Mouse (Mus musculus) intestine, embryonic 16.5 days (tissue): Measurements from ENCODE around the gene Nfkbia. TPM values are rescaled to one million over a fixed set of nuclear protein-coding genes. Genes with fewer than 3 reads are reported as not detected.

Experiments
- ATAC-seq: fragments of 200-750 bp; cut with Nextera tagmentation; 2 replicates; pipeline ENCODE4 v1.8.0; 2017; ENCODE audit warnings: moderate TSS enrichment, moderate library complexity
- H3K27ac ChIP-seq: fragments of 300-500 bp; sonication (generic); 2 replicates; pipeline ENCODE4 v1.5.1; 2014; ENCODE audit warnings: mild to moderate bottlenecking, low read length
- H3K27me3 ChIP-seq: fragments of 300-500 bp; sonication (generic); replicated peaks from 2 replicates; pipeline ENCODE4 v1.6.1; 2014; ENCODE audit warnings: low read length, control low read depth, mixed read lengths; ENCODE audit not compliant: control insufficient read depth, insufficient read depth
- H3K36me3 ChIP-seq: fragments of 300-500 bp; sonication (generic); 2 replicates; pipeline ENCODE4 v1.6.1; 2014; ENCODE audit warnings: low read length, control low read depth; ENCODE audit not compliant: control insufficient read depth, insufficient read depth
- H3K4me1 ChIP-seq: fragments of 300-500 bp; sonication (generic); 2 replicates; pipeline ENCODE4 v1.6.1; 2014; ENCODE audit warnings: low read length, control low read depth, mixed read lengths; ENCODE audit not compliant: control insufficient read depth, insufficient read depth
- H3K4me2 ChIP-seq: fragments of 300-500 bp; sonication (generic); 2 replicates; pipeline ENCODE4 v1.6.1; 2014; ENCODE audit warnings: low read depth, low read length, control low read depth
- H3K4me3 ChIP-seq: fragments of 300-500 bp; sonication (generic); 2 replicates; pipeline ENCODE4 v1.5.1; 2014; ENCODE audit warnings: mild to moderate bottlenecking, low read length
- H3K9ac ChIP-seq: fragments of 300-500 bp; sonication (generic); 2 replicates; pipeline ENCODE4 v1.6.1; 2014; ENCODE audit warnings: low read depth, low read length
- H3K9me3 ChIP-seq: fragments of 300-500 bp; sonication (generic); 2 replicates; pipeline ENCODE4 v1.6.1; 2016; ENCODE audit warnings: low read length, control low read depth; ENCODE audit not compliant: control insufficient read depth
- WGBS: fragments of 180-500 bp; shearing (Covaris S2); extraction: QIAGEN DNeasy Blood & Tissue Kit; methylation state at CpG from one replicate; pipeline ENCODE4 v1.1.7; 2014; 5-methylcytosine and 5-hydroxymethylcytosine counted together
- polyA plus RNA-seq: library from polyadenylated mRNA; unstranded; fragments of >200 nt; fragmentation: Nextera tagmentation; extraction: Ambion mirVana; gene quantifications from 2 replicates; pipeline ENCODE4 v1.2.1, GENCODE M21; 2015

Gene Nfkbia
- polyA plus RNA-seq, 1 experiment from 2014 or later, result 83.8 TPM

DNA sequence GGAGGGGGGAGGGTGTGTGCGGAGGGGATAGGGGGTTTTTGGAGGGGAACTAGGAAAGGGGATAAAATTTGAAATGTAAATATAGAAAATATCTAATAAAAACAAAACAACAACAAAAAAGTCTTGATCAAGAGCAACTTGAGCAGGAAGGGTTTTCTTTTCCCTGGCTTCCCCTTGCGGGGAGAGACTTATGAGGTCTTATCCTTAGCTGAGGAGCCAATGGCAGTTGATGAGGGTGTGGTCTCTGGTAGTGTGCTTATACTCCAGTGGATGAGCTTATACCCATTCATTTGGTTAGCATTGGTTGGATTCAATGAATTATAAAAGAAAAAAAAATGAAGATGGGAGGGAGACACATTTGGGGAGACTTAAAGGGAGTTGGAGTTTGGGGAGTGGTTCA is 43.4 kb downstream of the Nfkbia start:
- Histone ChIP-seq H3K4me1 (peaks cover 24% of the 10 kb centered on the region), H3K4me3 (no peak overlapping the region), H3K4me2 (no peak overlapping the region), H3K27ac (no peak overlapping the region), H3K9me3 (no peaks in the 10 kb centered on the region), H3K9ac (no peak overlapping the region), H3K36me3 (no peaks in the 10 kb centered on the region), H3K27me3 (no peaks in the 10 kb centered on the region)
- 94% methylated on average over 2 of the region's 2 CpGs for WGBS
- ATAC-seq, result no peak

DNA sequence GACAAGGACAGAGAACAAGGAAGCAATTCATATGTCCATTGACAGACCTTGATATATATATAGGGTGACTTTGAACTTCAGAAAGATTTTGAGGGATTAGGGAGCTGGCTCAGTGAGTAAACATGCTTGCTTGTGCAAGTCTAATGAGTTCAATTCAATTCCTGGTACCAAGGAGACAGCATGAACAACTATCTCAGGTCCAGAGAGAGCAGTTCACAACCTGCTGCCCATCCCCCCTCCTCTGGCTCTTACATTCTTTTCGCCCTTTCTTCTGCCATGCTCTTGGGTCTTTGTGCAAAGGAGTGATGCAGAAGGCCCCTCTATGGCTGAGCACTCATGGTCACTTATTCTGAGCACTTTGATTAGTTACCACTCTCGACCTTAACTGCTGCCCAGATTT is 44.0 kb downstream of the Nfkbia start:
- 81% methylated on average over 2 of the region's 2 CpGs for WGBS
- no peaks in the 10 kb centered on the region for H3K9me3 ChIP-seq
- H3K27ac ChIP-seq, result no peak overlapping the region
- peaks cover 28% of the 10 kb centered on the region for H3K4me1 ChIP-seq
- H3K27me3 ChIP-seq, result no peaks in the 10 kb centered on the region
- H3K36me3 ChIP-seq, result no peaks in the 10 kb centered on the region
- ATAC-seq, result no peak
- H3K4me2 ChIP-seq, result no peak overlapping the region
- no peak overlapping the region for H3K4me3 ChIP-seq
- no peak overlapping the region for H3K9ac ChIP-seq

GRCm38 (mm10) chr12:55447396-55447760 is 45.1 kb downstream of the Nfkbia start:
- WGBS, result 75% methylated on average over 11 of the region's 11 CpGs
- no peak overlapping the region for H3K4me3 ChIP-seq
- ATAC-seq, result no peak
- peak overlapping the region; percentile 90 for H3K27ac ChIP-seq
- H3K27me3 ChIP-seq, result no peaks in the 10 kb centered on the region
- H3K9ac ChIP-seq, result peak overlapping the region; percentile 23; the same call in 1 of the 2 replicates
- H3K36me3 ChIP-seq, result no peaks in the 10 kb centered on the region
- H3K4me2 ChIP-seq, result no peak overlapping the region
- H3K9me3 ChIP-seq, result no peaks in the 10 kb centered on the region
- H3K4me1 ChIP-seq, result peaks cover 38% of the 10 kb centered on the region

- Histone ChIP-seq H3K9me3 (no peaks in the 10 kb centered on the region), H3K27ac (peak overlapping the region; percentile 90), H3K36me3 (no peaks in the 10 kb centered on the region), H3K4me2 (no peak overlapping the region), H3K27me3 (no peaks in the 10 kb centered on the region), H3K4me3 (no peak overlapping the region), H3K9ac (peak overlapping the region; percentile 23), H3K4me1 (peaks cover 38% of the 10 kb centered on the region)
- peak; percentile 43 for ATAC-seq
- 32% methylated on average over 13 of the region's 13 CpGs for WGBS
These were observed 45.6 kb downstream of the Nfkbia start for GRCm38 (mm10) chr12:55446746-55447395.

- no peak for ATAC-seq
- peak overlapping the region; percentile 90 for H3K27ac ChIP-seq
- H3K4me3 ChIP-seq, result no peak overlapping the region
- no peak overlapping the region for H3K9ac ChIP-seq
- H3K27me3 ChIP-seq, result no peaks in the 10 kb centered on the region
- H3K4me1 ChIP-seq, result peaks cover 38% of the 10 kb centered on the region
- H3K36me3 ChIP-seq, result no peaks in the 10 kb centered on the region
- H3K4me2 ChIP-seq, result no peak overlapping the region
- WGBS, result 81% methylated on average over 4 of the region's 4 CpGs
- H3K9me3 ChIP-seq, result no peaks in the 10 kb centered on the region
These were observed 46.1 kb downstream of the Nfkbia start for GRCm38 (mm10) chr12:55446366-55446745.

DNA sequence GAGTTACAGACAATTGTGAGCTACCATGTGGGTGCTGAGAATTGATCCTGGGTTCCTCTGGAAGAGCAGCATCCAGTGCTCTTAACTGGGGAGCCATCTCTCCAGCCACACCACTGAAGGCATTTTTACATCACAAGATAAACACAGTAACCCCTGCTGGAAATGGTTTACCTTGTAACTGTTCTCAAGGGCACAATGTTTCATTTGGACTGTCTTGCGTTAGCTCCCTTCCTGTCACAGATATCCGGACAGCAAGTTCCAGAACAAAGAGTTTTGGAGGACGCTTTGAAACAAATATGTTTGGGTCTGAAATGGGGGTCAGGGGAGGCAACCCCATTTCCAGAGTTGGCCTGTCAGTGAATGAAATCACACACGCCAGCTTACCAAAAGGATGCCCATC is 46.9 kb downstream of the Nfkbia start:
- ATAC-seq, result no peak
- 80% methylated on average over 4 of the region's 4 CpGs for WGBS
- no peak overlapping the region for H3K27ac ChIP-seq

DNA sequence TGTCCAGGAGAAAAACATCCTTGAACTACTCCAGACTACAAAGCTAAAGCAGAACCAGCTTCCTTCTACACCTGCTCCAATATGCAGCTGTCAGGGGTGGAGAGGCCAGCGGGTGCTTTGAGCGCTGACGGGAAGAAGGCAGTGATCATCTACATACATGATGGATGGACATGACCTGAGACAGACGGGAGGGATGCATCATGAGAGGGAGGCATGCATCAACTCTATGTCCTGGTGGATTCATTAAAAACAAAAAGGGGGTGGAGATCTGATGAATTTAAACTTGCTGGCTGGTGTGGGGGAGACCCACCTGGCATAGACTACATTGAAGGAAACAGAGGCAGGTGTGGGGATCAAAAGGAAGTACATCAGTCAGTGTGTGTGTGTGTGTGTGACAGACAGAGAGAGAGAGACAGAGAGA is 48.4 kb downstream of the Nfkbia start:
- Histone ChIP-seq H3K4me3 (no peak overlapping the region), H3K4me1 (peaks cover 33% of the 10 kb centered on the region), H3K9me3 (no peaks in the 10 kb centered on the region), H3K27me3 (no peaks in the 10 kb centered on the region), H3K36me3 (no peaks in the 10 kb centered on the region), H3K27ac (0 out of 2 replicates have a peak overlapping the region, but pooled peaks have one; percentile 2), H3K4me2 (no peak overlapping the region), H3K9ac (no peak overlapping the region)
- 69% methylated on average over 4 of the region's 4 CpGs for WGBS
- ATAC-seq, result no peak

More for the DNA sequence above, 46.9 kb downstream of the Nfkbia start:
- no peak overlapping the region for H3K9ac ChIP-seq
- no peaks in the 10 kb centered on the region for H3K27me3 ChIP-seq
- H3K4me1 ChIP-seq, result peaks cover 37% of the 10 kb centered on the region
- H3K4me3 ChIP-seq, result no peak overlapping the region
- no peaks in the 10 kb centered on the region for H3K36me3 ChIP-seq
- H3K9me3 ChIP-seq, result no peaks in the 10 kb centered on the region
- no peak overlapping the region for H3K4me2 ChIP-seq

- Histone ChIP-seq H3K4me3 (no peak overlapping the region), H3K36me3 (no peaks in the 10 kb centered on the region), H3K9me3 (no peaks in the 10 kb centered on the region), H3K27me3 (no peaks in the 10 kb centered on the region), H3K4me2 (no peak overlapping the region), H3K27ac (peak overlapping the region; percentile 55), H3K4me1 (peaks cover 42% of the 10 kb centered on the region), H3K9ac (peak overlapping the region; percentile 36; the same call in 1 of the 2 replicates)
- WGBS, result 53% methylated on average over 9 of the region's 9 CpGs
- ATAC-seq, result peak; percentile 74
These were observed 49.3 kb downstream of the Nfkbia start for GRCm38 (mm10) chr12:55442861-55443850.

DNA sequence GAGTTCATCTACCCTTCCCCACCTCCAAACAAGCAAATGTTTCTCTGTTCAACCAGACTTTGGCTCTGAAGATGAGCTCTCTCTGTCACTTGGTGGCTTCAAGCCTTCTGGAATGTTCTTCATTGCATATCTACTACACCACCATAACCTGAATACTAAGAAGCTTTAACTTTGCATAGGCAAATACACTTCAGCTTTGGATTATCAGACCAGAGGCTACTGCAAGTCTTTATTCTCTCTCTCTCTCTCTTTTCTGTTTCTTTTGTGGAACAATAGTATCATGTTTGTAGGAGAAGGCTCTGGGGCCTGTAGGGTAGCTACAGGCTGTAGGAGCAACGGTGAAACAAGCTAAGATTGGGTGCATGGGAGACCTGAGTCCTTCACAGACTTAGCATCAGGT is 50.2 kb downstream of the Nfkbia start:
- no peak overlapping the region for H3K27ac ChIP-seq
- H3K27me3 ChIP-seq, result no peaks in the 10 kb centered on the region
- H3K4me2 ChIP-seq, result no peak overlapping the region
- H3K9me3 ChIP-seq, result no peaks in the 10 kb centered on the region
- H3K36me3 ChIP-seq, result no peaks in the 10 kb centered on the region
- H3K4me1 ChIP-seq, result peaks cover 48% of the 10 kb centered on the region
- no peak overlapping the region for H3K9ac ChIP-seq
- WGBS, result 94% methylated on average over 1 of the region's 1 CpGs
- no peak for ATAC-seq
- no peak overlapping the region for H3K4me3 ChIP-seq
